In the genomic region with DNA sequence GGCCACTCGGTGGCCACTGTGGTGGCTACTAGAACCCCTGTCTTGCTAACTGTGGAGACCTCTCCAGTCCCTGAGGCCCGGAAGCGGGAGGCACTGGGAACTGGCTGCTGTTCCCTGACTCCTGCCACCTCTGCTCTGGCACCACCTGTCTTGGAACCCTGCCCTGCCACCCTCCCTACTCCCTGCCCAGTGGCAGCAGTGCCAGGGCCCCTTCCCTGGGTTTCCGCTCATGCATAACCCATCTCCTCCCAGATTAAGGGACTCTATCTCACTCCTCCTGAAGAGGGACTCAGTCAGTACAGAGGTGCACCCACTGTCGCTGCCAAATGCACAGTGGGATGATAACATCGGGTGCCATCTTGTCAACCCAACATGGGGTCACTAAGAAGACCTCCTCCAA, we compare ENCODE assay signal across 10 mouse cellular contexts. TPM values are rescaled to one million over a fixed set of nuclear protein-coding genes. Genes with fewer than 3 reads are reported as not detected.
A peak's percentile ranks its signal among the peaks of the same experiment; 100 is the strongest.
DNase-seq lines count a peak whose midpoint lies in the region; ATAC-seq and TF ChIP-seq lines count a peak whose summit lies in the region.
"Had no signal": no experiment of that assay in that cellular context is flagged by ENCODE, and none has a peak within 500 bp of the region (broad histone marks: within the 10 kb centered on the region; RNA-seq: fewer than 3 reads in every experiment).

No protein-coding gene starts in this region.

- peak; percentile 25 for DNase-seq in heart, postnatal 4 days
- no peak for DNase-seq in heart, postnatal 10 days
- no peak for DNase-seq in hindbrain, embryonic 10.5 days (ENCODE audit: low spot score)
- DNase-seq in layer of hippocampus, adult 8-10 months (ENCODE audit: low spot score in 2 of 2): no peak
- DNase-seq in layer of hippocampus, adult 18-20 months (ENCODE audit: low spot score in 2 of 2): no peak
- no peak for DNase-seq in left cerebral cortex, adult 18-20 months (ENCODE audit: low spot score in 2 of 2)

- TF ChIP-seq POLR2A in cortical plate, adult 2 months (IDR thresholded peaks at IDR 0.05; ENCODE audit: extremely low read depth, insufficient read depth, low read length): no peak

- 0 out of 2 replicates have a peak, but pooled peaks have one; percentile 27 for ATAC-seq in midbrain, embryonic 16.5 days

- H3K27me3 ChIP-seq in hindbrain, embryonic 10.5 days (ENCODE audit: insufficient read depth, poor library complexity, severe bottlenecking): peaks cover 13% of the 10 kb centered on the region
- no peaks in the 10 kb centered on the region for H3K27me3 ChIP-seq in midbrain, embryonic 16.5 days (ENCODE audit: control insufficient read depth, insufficient read depth, low read depth, low read length)

- no peaks in the 10 kb centered on the region for H3K4me1 ChIP-seq in cortical plate, adult 2 months (ENCODE audit: control insufficient read depth, insufficient read depth, low read length)
- peaks cover 48% of the 10 kb centered on the region for H3K4me1 ChIP-seq in hindbrain, embryonic 10.5 days (replicated peaks)
- H3K4me1 ChIP-seq in midbrain, embryonic 16.5 days (ENCODE audit: control insufficient read depth, insufficient read depth, low read length): peaks cover 14% of the 10 kb centered on the region

- no peak for TF ChIP-seq CTCF in cortical plate, adult 2 months (IDR thresholded peaks at IDR 0.05; ENCODE audit: extremely low read depth, insufficient read depth, low read length)

- H3K27ac ChIP-seq in cortical plate, adult 2 months (ENCODE audit: insufficient read depth, low read length): peak overlapping the region; percentile 24
- H3K27ac ChIP-seq in hindbrain, embryonic 10.5 days: peak overlapping the region; percentile 89
- peak overlapping the region; percentile 82 for H3K27ac ChIP-seq in midbrain, embryonic 16.5 days (ENCODE audit: low read length)
- H3K27ac ChIP-seq: heart, adult 2 months had no signal

- H3K9ac ChIP-seq in midbrain, embryonic 16.5 days (ENCODE audit: low read depth, low read length): no peak overlapping the region

- intact Hi-C loops in heart, postnatal 10 days (cut with DNase I): no loop called here

- no peak overlapping the region for H3K4me3 ChIP-seq in cortical plate, adult 2 months (ENCODE audit: insufficient read depth, low read length)
- no peak overlapping the region for H3K4me3 ChIP-seq in hindbrain, embryonic 10.5 days
- H3K4me3 ChIP-seq in midbrain, embryonic 16.5 days (ENCODE audit: low read depth, low read length): no peak overlapping the region
- H3K4me3 ChIP-seq: heart, adult 2 months had no signal

- peaks cover 3% of the 10 kb centered on the region; the same call in 1 of the 2 replicates for H3K9me3 ChIP-seq in hindbrain, embryonic 10.5 days
- no peaks in the 10 kb centered on the region for H3K9me3 ChIP-seq in midbrain, embryonic 16.5 days (replicated peaks; ENCODE audit: control insufficient read depth, low read length, poor library complexity, severe bottlenecking)

- 81% methylated on average over 6 of the region's 6 CpGs for WGBS in hindbrain, embryonic 10.5 days
- 58% methylated on average over 6 of the region's 6 CpGs for WGBS in midbrain, embryonic 16.5 days

- no peaks in the 10 kb centered on the region for H3K36me3 ChIP-seq in hindbrain, embryonic 10.5 days
- no peaks in the 10 kb centered on the region for H3K36me3 ChIP-seq in midbrain, embryonic 16.5 days (ENCODE audit: control insufficient read depth, insufficient read depth, low read length)

- H3K4me2 ChIP-seq in midbrain, embryonic 16.5 days (ENCODE audit: low read length): no peak overlapping the region; the same call in 1 of the 2 replicates

RNA-seq across cellular contexts. Expression of gene Sox10, which starts 27.4 kb away (rescaled TPM):
- under 1 TPM; 0.55 to 0.90 TPM for total RNA-seq in heart, postnatal 4 days (2021)
- total RNA-seq in heart, postnatal 10 days (2021): 1 to 10 TPM; 1.6 to 2.4 TPM
- 60.8 and 69.3 TPM in 2 replicates for polyA plus RNA-seq in cortical plate, adult 2 months (2012; rRNA removed)
- 9.2 and 28.1 TPM in 2 replicates for polyA plus RNA-seq in hindbrain, embryonic 10.5 days (2016; fragmentation: Nextera tagmentation; extraction: Ambion mirVana)
- 3.0 and 3.8 TPM in 2 replicates for polyA plus RNA-seq in midbrain, embryonic 16.5 days (2015; fragmentation: Nextera tagmentation; extraction: Ambion mirVana)
- 10 to 100 TPM; 34.6 to 40.4 (median 37.8) TPM for total RNA-seq in layer of hippocampus, adult 8-10 months (2022)
- 10 to 100 TPM; 32.0 to 35.9 TPM for total RNA-seq in layer of hippocampus, adult 18-20 months (2021)
- 10 to 100 TPM; 19.6 to 26.1 TPM for total RNA-seq in left cerebral cortex, adult 18-20 months (2021)
- total RNA-seq: common myeloid progenitor, adult 5-6 weeks had no signal

RNA-seq across cellular contexts. Expression of gene Pick1, which starts 36.5 kb away (rescaled TPM):
- total RNA-seq in heart, postnatal 4 days (2021): 10 to 100 TPM; 24.5 to 26.0 TPM
- total RNA-seq in heart, postnatal 10 days (2021): 10 to 100 TPM; 25.1 to 25.8 TPM
- 82.6 and 90.5 TPM in 2 replicates for polyA plus RNA-seq in cortical plate, adult 2 months (2012; rRNA removed)
- polyA plus RNA-seq in hindbrain, embryonic 10.5 days (2016; fragmentation: Nextera tagmentation; extraction: Ambion mirVana): 45.0 and 47.8 TPM in 2 replicates
- polyA plus RNA-seq in midbrain, embryonic 16.5 days (2015; fragmentation: Nextera tagmentation; extraction: Ambion mirVana): 109 and 110 TPM in 2 replicates
- 10 to 100 TPM; 46.2 to 63.5 (median 50.6) TPM for total RNA-seq in layer of hippocampus, adult 8-10 months (2022)
- total RNA-seq in layer of hippocampus, adult 18-20 months (2021): 10 to 100 TPM; 44.4 to 46.4 TPM
- total RNA-seq in left cerebral cortex, adult 18-20 months (2021): 10 to 100 TPM; 47.1 to 54.0 TPM

RNA-seq across cellular contexts. Expression of gene Gm49486, which starts 36.7 kb away (rescaled TPM):
- total RNA-seq in heart, postnatal 4 days (2021): under 1 TPM; 0.52 to 0.74 TPM
- total RNA-seq in heart, postnatal 10 days (2021): 1 to 10 TPM; 1.0 to 1.1 TPM
- polyA plus RNA-seq in cortical plate, adult 2 months (2012; rRNA removed): 0.72 and 1.2 TPM in 2 replicates
- polyA plus RNA-seq in hindbrain, embryonic 10.5 days (2016; fragmentation: Nextera tagmentation; extraction: Ambion mirVana): 0.14 and 0.21 TPM in 2 replicates
- 0.47 and 1.3 TPM in 2 replicates for polyA plus RNA-seq in midbrain, embryonic 16.5 days (2015; fragmentation: Nextera tagmentation; extraction: Ambion mirVana)
- total RNA-seq in layer of hippocampus, adult 8-10 months (2022): under 1 TPM; 0.20 to 0.77 (median 0.49) TPM
- under 1 TPM in 1 of 2 experiments, not detected in 1; 0.28 TPM for total RNA-seq in layer of hippocampus, adult 18-20 months (2021)
- total RNA-seq in left cerebral cortex, adult 18-20 months (2021): under 1 TPM; 0.16 to 0.42 TPM
- total RNA-seq: common myeloid progenitor, adult 5-6 weeks had no signal

RNA-seq across cellular contexts. Expression of gene 1700088E04Rik, which starts 51.4 kb away (rescaled TPM):
- total RNA-seq in heart, postnatal 4 days (2021): 1 to 10 TPM; 1.2 to 2.1 TPM
- total RNA-seq in heart, postnatal 10 days (2021): 1 to 10 TPM; 1.8 to 2.3 TPM
- 16.5 and 17.1 TPM in 2 replicates for polyA plus RNA-seq in cortical plate, adult 2 months (2012; rRNA removed)
- 9.8 and 16.1 TPM in 2 replicates for polyA plus RNA-seq in hindbrain, embryonic 10.5 days (2016; fragmentation: Nextera tagmentation; extraction: Ambion mirVana)
- polyA plus RNA-seq in midbrain, embryonic 16.5 days (2015; fragmentation: Nextera tagmentation; extraction: Ambion mirVana): 18.8 and 19.1 TPM in 2 replicates
- total RNA-seq in layer of hippocampus, adult 8-10 months (2022): 10 to 100 TPM in 3 of 4 experiments, 1 to 10 TPM in 1; 9.4 to 12.9 (median 11.1) TPM
- total RNA-seq in layer of hippocampus, adult 18-20 months (2021): 10 to 100 TPM in 1 of 2 experiments, 1 to 10 TPM in 1; 9.2 to 12.4 TPM
- 10 to 100 TPM in 1 of 2 experiments, 1 to 10 TPM in 1; 7.3 to 10.8 TPM for total RNA-seq in left cerebral cortex, adult 18-20 months (2021)

RNA-seq across cellular contexts. Expression of gene Polr2f, which starts 51.6 kb away (rescaled TPM):
- 100 to 1,000 TPM; 126 to 139 TPM for total RNA-seq in heart, postnatal 4 days (2021)
- 100 to 1,000 TPM; 118 to 130 TPM for total RNA-seq in heart, postnatal 10 days (2021)
- 131 and 134 TPM in 2 replicates for polyA plus RNA-seq in cortical plate, adult 2 months (2012; rRNA removed)
- 383 and 404 TPM in 2 replicates for polyA plus RNA-seq in hindbrain, embryonic 10.5 days (2016; fragmentation: Nextera tagmentation; extraction: Ambion mirVana)
- 266 and 286 TPM in 2 replicates for polyA plus RNA-seq in midbrain, embryonic 16.5 days (2015; fragmentation: Nextera tagmentation; extraction: Ambion mirVana)
- total RNA-seq in layer of hippocampus, adult 8-10 months (2022): 100 to 1,000 TPM in 1 of 4 experiments, 10 to 100 TPM in 3; 78.1 to 105 (median 92.0) TPM
- total RNA-seq in layer of hippocampus, adult 18-20 months (2021): 100 to 1,000 TPM; 108 to 109 TPM
- total RNA-seq in left cerebral cortex, adult 18-20 months (2021): 100 to 1,000 TPM; 102 to 111 TPM

Comparison
In these comparisons a context has a peak if more than half of its experiments do, and no peak if none do; other contexts are left out.
1. H3K27ac ChIP-seq: peak in every context shown above with its lines; median percentile 89 in hindbrain, embryonic 10.5 days; 82 in midbrain, embryonic 16.5 days; 24 in cortical plate, adult 2 months.
2. RNA of gene Sox10, which starts 27.4 kb away (total RNA-seq): 34.6 to 40.4 TPM in layer of hippocampus, adult 8-10 months, 32.0 to 35.9 TPM in layer of hippocampus, adult 18-20 months and 19.6 to 26.1 TPM in left cerebral cortex, adult 18-20 months; 1.6 to 2.4 TPM in heart, postnatal 10 days and 0.55 to 0.90 TPM in heart, postnatal 4 days; every median in the first group is over 4 times any median in the second.